Mouse (Mus musculus): ENCODE data around the gene Tas2r139. TPM values are rescaled to one million over a fixed set of nuclear protein-coding genes. Genes with fewer than 3 reads are reported as not detected.

Gene Tas2r139
- polyA plus RNA-seq (2015; fragmentation: Illumina TruSeq; extraction: RNeasy Lipid Tissue Mini Kit (QIAGEN cat#74804); ENCODE audit: insufficient read depth, low read depth, low replicate concordance), result not detected

DNA sequence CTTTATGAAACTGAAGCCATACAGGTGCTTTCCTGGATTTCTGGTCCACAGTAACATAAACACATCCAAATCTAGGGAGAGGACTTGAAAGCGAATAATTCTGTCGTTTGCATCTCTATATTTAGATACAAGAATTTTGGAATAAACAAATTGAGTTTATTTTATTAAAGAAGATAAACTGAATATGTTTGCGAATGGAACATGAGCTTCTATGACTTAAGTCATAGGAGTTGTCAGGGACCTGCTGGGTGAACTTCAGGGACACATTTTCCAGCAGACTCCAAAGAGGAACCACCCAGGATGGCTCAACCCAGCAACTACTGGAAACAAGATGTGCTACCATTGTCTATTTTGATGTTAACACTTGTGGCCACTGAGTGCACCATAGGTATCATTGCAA, at the start of gene Tas2r139:
Gene Tas2r139, plus strand, starts transcription at position 301 of the 400 bp plus-strand sequence.

Other genes starting within 250 kb of the Tas2r139 start
- gene Sval1, start 189.3 kb upstream of the Tas2r139 start, polyA plus RNA-seq (2015; fragmentation: Illumina TruSeq; extraction: RNeasy Lipid Tissue Mini Kit (QIAGEN cat#74804); ENCODE audit: insufficient read depth, low read depth, low replicate concordance), result not detected
- not detected for gene Sval3, start 172.8 kb upstream of the Tas2r139 start, polyA plus RNA-seq (2015; fragmentation: Illumina TruSeq; extraction: RNeasy Lipid Tissue Mini Kit (QIAGEN cat#74804); ENCODE audit: insufficient read depth, low read depth, low replicate concordance)
- not detected for gene Sva, start 102.5 kb upstream of the Tas2r139 start, polyA plus RNA-seq (2015; fragmentation: Illumina TruSeq; extraction: RNeasy Lipid Tissue Mini Kit (QIAGEN cat#74804); ENCODE audit: insufficient read depth, low read depth, low replicate concordance)
- gene Tas2r144, start 74.4 kb downstream of the Tas2r139 start, polyA plus RNA-seq (2015; fragmentation: Illumina TruSeq; extraction: RNeasy Lipid Tissue Mini Kit (QIAGEN cat#74804); ENCODE audit: insufficient read depth, low read depth, low replicate concordance), result not detected
- gene Gstk1, start 105.0 kb downstream of the Tas2r139 start, polyA plus RNA-seq (2015; fragmentation: Illumina TruSeq; extraction: RNeasy Lipid Tissue Mini Kit (QIAGEN cat#74804); ENCODE audit: insufficient read depth, low read depth, low replicate concordance), result 14.2 TPM
- not detected for gene Tmem139, start 121.0 kb downstream of the Tas2r139 start, polyA plus RNA-seq (2015; fragmentation: Illumina TruSeq; extraction: RNeasy Lipid Tissue Mini Kit (QIAGEN cat#74804); ENCODE audit: insufficient read depth, low read depth, low replicate concordance)
- gene Casp2, start 124.0 kb downstream of the Tas2r139 start, polyA plus RNA-seq (2015; fragmentation: Illumina TruSeq; extraction: RNeasy Lipid Tissue Mini Kit (QIAGEN cat#74804); ENCODE audit: insufficient read depth, low read depth, low replicate concordance), result 6.7 TPM
- gene Clcn1, start 145.7 kb downstream of the Tas2r139 start, polyA plus RNA-seq (2015; fragmentation: Illumina TruSeq; extraction: RNeasy Lipid Tissue Mini Kit (QIAGEN cat#74804); ENCODE audit: insufficient read depth, low read depth, low replicate concordance), result not detected
- gene Fam131b, start 183.7 kb downstream of the Tas2r139 start, polyA plus RNA-seq (2015; fragmentation: Illumina TruSeq; extraction: RNeasy Lipid Tissue Mini Kit (QIAGEN cat#74804); ENCODE audit: insufficient read depth, low read depth, low replicate concordance), result 0.18 TPM
- gene Zyx, start 208.7 kb downstream of the Tas2r139 start, polyA plus RNA-seq (2015; fragmentation: Illumina TruSeq; extraction: RNeasy Lipid Tissue Mini Kit (QIAGEN cat#74804); ENCODE audit: insufficient read depth, low read depth, low replicate concordance), result 21.8 TPM
- gene Epha1, start 232.3 kb downstream of the Tas2r139 start, polyA plus RNA-seq (2015; fragmentation: Illumina TruSeq; extraction: RNeasy Lipid Tissue Mini Kit (QIAGEN cat#74804); ENCODE audit: insufficient read depth, low read depth, low replicate concordance), result 1.8 TPM

All from pancreas, adult 10 weeks (tissue).